Mouse (Mus musculus): ENCODE measurements around the gene Hist3h2a. TPM values are rescaled to one million over a fixed set of nuclear protein-coding genes. Genes with fewer than 3 reads are reported as not detected.
A peak's percentile ranks its signal among the peaks of the same experiment; 100 is the strongest.

Hist3h2a gene
- total RNA-seq, 2 experiments from 2014 or later: 14.0 to 234 TPM

GRCm38 (mm10) chr11:58984657-58985056 lies 30.2 kb downstream of the Hist3h2a start:
- ATAC-seq (replicated peaks; ENCODE audit: poor library complexity, severe bottlenecking): no peak

GRCm38 (mm10) chr11:58985299-58985917 lies 30.9 kb downstream of the Hist3h2a start:
- ATAC-seq (replicated peaks; ENCODE audit: poor library complexity, severe bottlenecking): no peak

GRCm38 (mm10) chr11:58989166-58989565 lies 34.7 kb downstream of the Hist3h2a start:
- ATAC-seq (replicated peaks; ENCODE audit: poor library complexity, severe bottlenecking): no peak

GRCm38 (mm10) chr11:58990141-58990540 lies 35.7 kb downstream of the Hist3h2a start:
- no peak for ATAC-seq (replicated peaks; ENCODE audit: poor library complexity, severe bottlenecking)

- no peak for ATAC-seq (replicated peaks; ENCODE audit: poor library complexity, severe bottlenecking)
Observed at GRCm38 (mm10) chr11:58990794-58991193, 36.3 kb downstream of the Hist3h2a start.

GRCm38 (mm10) chr11:58991911-58992310 lies 37.4 kb downstream of the Hist3h2a start:
- no peak for ATAC-seq (replicated peaks; ENCODE audit: poor library complexity, severe bottlenecking)

GRCm38 (mm10) chr11:58993091-58993670 lies 38.7 kb downstream of the Hist3h2a start:
- ATAC-seq (replicated peaks; ENCODE audit: poor library complexity, severe bottlenecking): no peak

GRCm38 (mm10) chr11:58994337-58994826 lies 39.9 kb downstream of the Hist3h2a start:
- peak; percentile 64 for ATAC-seq (replicated peaks; ENCODE audit: poor library complexity, severe bottlenecking)

GRCm38 (mm10) chr11:58995061-58995806 lies 40.7 kb downstream of the Hist3h2a start:
- ATAC-seq (replicated peaks; ENCODE audit: poor library complexity, severe bottlenecking): no peak

GRCm38 (mm10) chr11:58995807-58996370 lies 41.4 kb downstream of the Hist3h2a start:
- peak; percentile 57 for ATAC-seq (replicated peaks; ENCODE audit: poor library complexity, severe bottlenecking)

- ATAC-seq (replicated peaks; ENCODE audit: poor library complexity, severe bottlenecking): no peak
Observed at GRCm38 (mm10) chr11:58997541-58997940, 43.1 kb downstream of the Hist3h2a start.

GRCm38 (mm10) chr11:58999158-58999557 lies 44.7 kb downstream of the Hist3h2a start:
- ATAC-seq (replicated peaks; ENCODE audit: poor library complexity, severe bottlenecking): no peak

- ATAC-seq (replicated peaks; ENCODE audit: poor library complexity, severe bottlenecking): no peak
Observed at GRCm38 (mm10) chr11:58999830-59000229, 45.3 kb downstream of the Hist3h2a start.

GRCm38 (mm10) chr11:59000635-59001034 lies 46.1 kb downstream of the Hist3h2a start:
- no peak for ATAC-seq (replicated peaks; ENCODE audit: poor library complexity, severe bottlenecking)

GRCm38 (mm10) chr11:59002327-59003079 lies 48.0 kb downstream of the Hist3h2a start:
- ATAC-seq (replicated peaks; ENCODE audit: poor library complexity, severe bottlenecking): no peak

Other genes with a start within 250 kb of the Hist3h2a start
- not detected in 2 replicates for gene Olfr318, start 230.7 kb upstream of the Hist3h2a start, total RNA-seq (2014; fragmentation: Nextera tagmentation)
- gene Olfr318, start 230.7 kb upstream of the Hist3h2a start, total RNA-seq (2017): not detected in 2 replicates
- gene Olfr317, start 215.5 kb upstream of the Hist3h2a start, total RNA-seq (2014; fragmentation: Nextera tagmentation): not detected in 2 replicates
- gene Olfr317, start 215.5 kb upstream of the Hist3h2a start, total RNA-seq (2017): not detected in 2 replicates
- not detected in 2 replicates for gene Olfr316, start 202.0 kb upstream of the Hist3h2a start, total RNA-seq (2014; fragmentation: Nextera tagmentation)
- gene Olfr316, start 202.0 kb upstream of the Hist3h2a start, total RNA-seq (2017): not detected in 2 replicates
- not detected in 2 replicates for gene Olfr315, start 181.5 kb upstream of the Hist3h2a start, total RNA-seq (2014; fragmentation: Nextera tagmentation)
- gene Olfr315, start 181.5 kb upstream of the Hist3h2a start, total RNA-seq (2017): not detected in 2 replicates
- gene Olfr314, start 171.7 kb upstream of the Hist3h2a start, total RNA-seq (2014; fragmentation: Nextera tagmentation): not detected in 2 replicates
- gene Olfr314, start 171.7 kb upstream of the Hist3h2a start, total RNA-seq (2017): not detected in 2 replicates
- not detected in 2 replicates for gene Fam183b, start 152.7 kb upstream of the Hist3h2a start, total RNA-seq (2014; fragmentation: Nextera tagmentation)
- gene Fam183b, start 152.7 kb upstream of the Hist3h2a start, total RNA-seq (2017): not detected in 2 replicates
- gene Olfr313, start 139.7 kb upstream of the Hist3h2a start, total RNA-seq (2014; fragmentation: Nextera tagmentation): not detected in 2 replicates
- not detected in 2 replicates for gene Olfr313, start 139.7 kb upstream of the Hist3h2a start, total RNA-seq (2017)
- gene Olfr312, start 125.4 kb upstream of the Hist3h2a start, total RNA-seq (2014; fragmentation: Nextera tagmentation): not detected in 2 replicates
- gene Olfr312, start 125.4 kb upstream of the Hist3h2a start, total RNA-seq (2017): not detected in 2 replicates
- gene Olfr311, start 115.4 kb upstream of the Hist3h2a start, total RNA-seq (2014; fragmentation: Nextera tagmentation): not detected in 2 replicates
- not detected in 2 replicates for gene Olfr311, start 115.4 kb upstream of the Hist3h2a start, total RNA-seq (2017)
- 4.1 and 6.7 TPM in 2 replicates for gene Gm12258, start 107.5 kb upstream of the Hist3h2a start, total RNA-seq (2014; fragmentation: Nextera tagmentation)
- 0.67 and 2.3 TPM in 2 replicates for gene Gm12258, start 107.5 kb upstream of the Hist3h2a start, total RNA-seq (2017)
- gene 2810021J22Rik, start 87.5 kb upstream of the Hist3h2a start, total RNA-seq (2014; fragmentation: Nextera tagmentation): 2.8 and 3.8 TPM in 2 replicates
- 2.1 and 2.5 TPM in 2 replicates for gene 2810021J22Rik, start 87.5 kb upstream of the Hist3h2a start, total RNA-seq (2017)
- gene Zfp39, start 50.5 kb upstream of the Hist3h2a start, total RNA-seq (2014; fragmentation: Nextera tagmentation): 14.5 and 16.7 TPM in 2 replicates
- 7.2 and 9.5 TPM in 2 replicates for gene Zfp39, start 50.5 kb upstream of the Hist3h2a start, total RNA-seq (2017)
- not detected in 2 replicates for gene Btnl10, start 36.8 kb upstream of the Hist3h2a start, total RNA-seq (2014; fragmentation: Nextera tagmentation)
- gene Btnl10, start 36.8 kb upstream of the Hist3h2a start, total RNA-seq (2017): 0.13 TPM in 1 of 2 replicates, not detected in the other
- 78.6 and 79.3 TPM in 2 replicates for gene Rnf187, start 15.8 kb upstream of the Hist3h2a start, total RNA-seq (2014; fragmentation: Nextera tagmentation)
- gene Rnf187, start 15.8 kb upstream of the Hist3h2a start, total RNA-seq (2017): 60.0 and 82.2 TPM in 2 replicates
- gene Hist3h2ba, start 5.8 kb upstream of the Hist3h2a start, total RNA-seq (2014; fragmentation: Nextera tagmentation): not detected in 2 replicates
- gene Hist3h2ba, start 5.8 kb upstream of the Hist3h2a start, total RNA-seq (2017): 1.5 and 2.3 TPM in 2 replicates
- gene Trim17, start within 50 bp of the Hist3h2a start, total RNA-seq (2014; fragmentation: Nextera tagmentation): not detected in 2 replicates
- 0.13 TPM in 1 of 2 replicates, not detected in the other for gene Trim17, start within 50 bp of the Hist3h2a start, total RNA-seq (2017)
- gene Trim11, start 23.4 kb downstream of the Hist3h2a start, total RNA-seq (2014; fragmentation: Nextera tagmentation): 29.0 and 32.3 TPM in 2 replicates
- gene Trim11, start 23.4 kb downstream of the Hist3h2a start, total RNA-seq (2017): 29.1 and 30.5 TPM in 2 replicates
- gene Obscn, start 181.7 kb downstream of the Hist3h2a start, total RNA-seq (2014; fragmentation: Nextera tagmentation): not detected in 2 replicates
- not detected in 2 replicates for gene Obscn, start 181.7 kb downstream of the Hist3h2a start, total RNA-seq (2017)
- 0.84 and 2.8 TPM in 2 replicates for gene Iba57, start 209.1 kb downstream of the Hist3h2a start, total RNA-seq (2014; fragmentation: Nextera tagmentation)
- gene Iba57, start 209.1 kb downstream of the Hist3h2a start, total RNA-seq (2017): 3.9 and 6.0 TPM in 2 replicates
- gene Gjc2, start 228.5 kb downstream of the Hist3h2a start, total RNA-seq (2014; fragmentation: Nextera tagmentation): not detected in 2 replicates
- not detected in 2 replicates for gene Gjc2, start 228.5 kb downstream of the Hist3h2a start, total RNA-seq (2017)
- gene Guk1, start 237.5 kb downstream of the Hist3h2a start, total RNA-seq (2014; fragmentation: Nextera tagmentation): 41.9 and 58.1 TPM in 2 replicates
- 33.2 and 35.9 TPM in 2 replicates for gene Guk1, start 237.5 kb downstream of the Hist3h2a start, total RNA-seq (2017)
- 22.7 and 45.8 TPM in 2 replicates for gene Mrpl55, start 247.8 kb downstream of the Hist3h2a start, total RNA-seq (2014; fragmentation: Nextera tagmentation)
- 59.9 and 82.1 TPM in 2 replicates for gene Mrpl55, start 247.8 kb downstream of the Hist3h2a start, total RNA-seq (2017)

Measured in granulocyte monocyte progenitor cell, adult 5-6 weeks (primary cell).